Mouse (Mus musculus) MEL (cell line): ENCODE results near the gene Stoml3. TPM values are rescaled to one million over a fixed set of nuclear protein-coding genes. Genes with fewer than 3 reads are reported as not detected.

ENCODE experiments used
- DNase-seq: peaks from one replicate; pipeline ENCODE4 v3.0.0; 2011; ENCODE audit warnings: low read depth, low spot score
- H3K27ac ChIP-seq: 2 replicates; pipeline ENCODE4 v1.5.1; 2012; ENCODE audit warnings: low read depth, mild to moderate bottlenecking, control low read depth, low read length, moderate library complexity; ENCODE audit not compliant: control insufficient read depth
- H3K27me3 ChIP-seq, 2 experiments: fragments of 150-350 bp in 1 of 2; sonication (generic) in 1 of 2; 2 replicates each; pipeline ENCODE4 v1.6.1; 2012; ENCODE audit warnings: low read length in 2 of 2, mild to moderate bottlenecking in 2 of 2, improper control_type of control experiment in 1 of 2, moderate library complexity in 1 of 2; ENCODE audit not compliant: insufficient read depth in 2 of 2, control insufficient read depth in 1 of 2
- H3K36me3 ChIP-seq, 2 experiments: 2 replicates each; pipeline ENCODE4 v1.6.1; 2012 to 2014; ENCODE audit warnings: low read length in 2 of 2, improper control_type of control experiment in 1 of 2, inconsistent platforms in 1 of 2, mild to moderate bottlenecking in 1 of 2; ENCODE audit not compliant: insufficient read depth in 2 of 2, control insufficient read depth in 1 of 2
- H3K4me1 ChIP-seq, 2 experiments: fragments of 150-350 bp in 1 of 2; sonication (generic) in 1 of 2; 2 replicates each; pipeline ENCODE4 v1.6.1; 2012; ENCODE audit warnings: low read length in 2 of 2, improper control_type of control experiment in 1 of 2, mild to moderate bottlenecking in 1 of 2; ENCODE audit not compliant: insufficient read depth in 2 of 2, control insufficient read depth in 1 of 2
- H3K4me3 ChIP-seq, 2 experiments: fragments of 150-350 bp in 1 of 2; sonication (generic) in 1 of 2; 2 replicates each; pipeline ENCODE4 v1.5.1; 2012; ENCODE audit warnings: low read depth in 2 of 2, low read length in 2 of 2, mild to moderate bottlenecking in 2 of 2, moderate library complexity in 2 of 2, control low read depth in 1 of 2, improper control_type of control experiment in 1 of 2; ENCODE audit not compliant: control insufficient read depth in 1 of 2, insufficient read depth in 1 of 2
- H3K79me2 ChIP-seq: 2 replicates; pipeline ENCODE4 v1.6.1; 2012; ENCODE audit warnings: mild to moderate bottlenecking, low read length, moderate library complexity; ENCODE audit not compliant: control insufficient read depth, poor library complexity, insufficient read depth
- H3K9ac ChIP-seq: 2 replicates; pipeline ENCODE4 v1.6.1; 2012; ENCODE audit warnings: low read depth, mild to moderate bottlenecking, control low read depth, low read length, moderate library complexity; ENCODE audit not compliant: control insufficient read depth, poor library complexity, severe bottlenecking
- H3K9me3 ChIP-seq: fragments of 150-350 bp; sonication (generic); replicated peaks from 2 replicates; pipeline ENCODE4 v1.6.1; 2012; ENCODE audit warnings: mild to moderate bottlenecking, low read length, improper control_type of control experiment, moderate library complexity; ENCODE audit not compliant: insufficient read depth
- BHLHE40 ChIP-seq: IDR thresholded peaks from 2 replicates; pipeline ENCODE4 v1.6.1; 2012; ENCODE audit warnings: low read depth, mild to moderate bottlenecking, inconsistent platforms, low read length, improper control_type of control experiment, borderline replicate concordance
- CHD1 ChIP-seq: IDR thresholded peaks from 2 replicates; pipeline ENCODE4 v1.6.1; 2012; ENCODE audit warnings: low read depth, mild to moderate bottlenecking, inconsistent platforms, low read length, improper control_type of control experiment
- E2F4 ChIP-seq: IDR thresholded peaks from 2 replicates; pipeline ENCODE4 v1.6.1; 2011; ENCODE audit warnings: low read depth, low read length, improper control_type of control experiment, borderline replicate concordance
- ELF1 ChIP-seq: IDR thresholded peaks from 2 replicates; pipeline ENCODE4 v1.6.1; 2014; ENCODE audit warnings: low read depth, mild to moderate bottlenecking, inconsistent platforms, low read length, improper control_type of control experiment, moderate library complexity
- EP300 ChIP-seq, 2 experiments: IDR thresholded peaks; 2 replicates each; pipeline ENCODE4 v1.6.1; 2011; ENCODE audit warnings: improper control_type of control experiment in 2 of 2, low read length in 2 of 2, low read depth in 1 of 2, mild to moderate bottlenecking in 1 of 2
- ETS1 ChIP-seq: IDR thresholded peaks from 2 replicates; pipeline ENCODE4 v1.6.1; 2012; ENCODE audit warnings: low read depth, mild to moderate bottlenecking, inconsistent platforms, low read length, improper control_type of control experiment, moderate library complexity
- GABPA ChIP-seq: IDR thresholded peaks from 2 replicates; pipeline ENCODE4 v1.6.1; 2012; ENCODE audit warnings: low read depth, mild to moderate bottlenecking, inconsistent platforms, low read length, improper control_type of control experiment, moderate library complexity
- GATA1 ChIP-seq: IDR thresholded peaks from 2 replicates; pipeline ENCODE4 v1.6.1; 2011; ENCODE audit warnings: low read depth, low read length, improper control_type of control experiment
- HCFC1 ChIP-seq: IDR thresholded peaks from 2 replicates; pipeline ENCODE4 v1.6.1; 2012; ENCODE audit warnings: low read depth, mild to moderate bottlenecking, inconsistent platforms, low read length, improper control_type of control experiment, moderate library complexity
- JUND ChIP-seq: IDR thresholded peaks from 2 replicates; pipeline ENCODE4 v1.6.1; 2011; ENCODE audit warnings: low read depth, mild to moderate bottlenecking, improper control_type of control experiment, low read length
- KAT2A ChIP-seq: conservative IDR thresholded peaks from 2 replicates; pipeline ENCODE4 v1.6.1; 2012; ENCODE audit warnings: low read depth, low read length, improper control_type of control experiment, inconsistent platforms
- MAFK ChIP-seq: IDR thresholded peaks from 2 replicates; pipeline ENCODE4 v1.6.1; 2011; ENCODE audit warnings: low read depth, mild to moderate bottlenecking, low read length, improper control_type of control experiment, borderline replicate concordance
- MAX ChIP-seq: IDR thresholded peaks from 2 replicates; pipeline ENCODE4 v1.6.1; 2011; ENCODE audit warnings: low read length, improper control_type of control experiment
- MAZ ChIP-seq: IDR thresholded peaks from 2 replicates; pipeline ENCODE4 v1.6.1; 2012; ENCODE audit warnings: low read depth, mild to moderate bottlenecking, inconsistent platforms, low read length, improper control_type of control experiment
- MEF2A ChIP-seq: IDR thresholded peaks from 2 replicates; pipeline ENCODE4 v1.6.1; 2014; ENCODE audit warnings: low read depth, mild to moderate bottlenecking, inconsistent platforms, low read length, improper control_type of control experiment; ENCODE audit not compliant: poor library complexity, insufficient replicate concordance, severe bottlenecking; ENCODE audit errors: extremely low read depth
- MXI1 ChIP-seq: IDR thresholded peaks from 2 replicates; pipeline ENCODE4 v1.6.1; 2011; ENCODE audit warnings: mild to moderate bottlenecking, low read depth, low read length, improper control_type of control experiment
- MYB ChIP-seq: IDR thresholded peaks from 2 replicates; pipeline ENCODE4 v1.6.1; 2011; ENCODE audit warnings: mild to moderate bottlenecking, low read depth, low read length, improper control_type of control experiment
- MYC ChIP-seq: IDR thresholded peaks from 2 replicates; pipeline ENCODE4 v1.6.1; 2011; ENCODE audit warnings: low read depth, mild to moderate bottlenecking, low read length, improper control_type of control experiment, moderate library complexity
- NRF1 ChIP-seq: IDR thresholded peaks from 2 replicates; pipeline ENCODE4 v1.6.1; 2014; ENCODE audit warnings: low read depth, mild to moderate bottlenecking, inconsistent platforms, low read length, improper control_type of control experiment, moderate library complexity; ENCODE audit not compliant: poor library complexity, insufficient read depth, severe bottlenecking
- POLR2A ChIP-seq, 2 experiments: IDR thresholded peaks; 2 replicates each; pipeline ENCODE4 v1.6.1; 2011 to 2012; ENCODE audit warnings: low read length in 2 of 2, mild to moderate bottlenecking in 2 of 2, control low read depth in 1 of 2, improper control_type of control experiment in 1 of 2, low read depth in 1 of 2, moderate library complexity in 1 of 2; ENCODE audit not compliant: control insufficient read depth in 1 of 2, insufficient read depth in 1 of 2, poor library complexity in 1 of 2
- POLR2AphosphoS2 ChIP-seq: IDR thresholded peaks from 2 replicates; pipeline ENCODE4 v1.6.1; 2011; ENCODE audit warnings: low read length, improper control_type of control experiment
- SIN3A ChIP-seq: IDR thresholded peaks from 2 replicates; pipeline ENCODE4 v1.6.1; 2012; ENCODE audit warnings: low read length, improper control_type of control experiment, inconsistent platforms
- TBP ChIP-seq: IDR thresholded peaks from 2 replicates; pipeline ENCODE4 v1.8.0; 2011; ENCODE audit warnings: low read depth, low read length, improper control_type of control experiment
- TCF12 ChIP-seq: IDR thresholded peaks from 2 replicates; pipeline ENCODE4 v1.6.1; 2014; ENCODE audit warnings: low read depth, mild to moderate bottlenecking, inconsistent platforms, low read length, improper control_type of control experiment, moderate library complexity
- UBTF ChIP-seq: IDR thresholded peaks from 2 replicates; pipeline ENCODE4 v1.6.1; 2012; ENCODE audit warnings: low read depth, mild to moderate bottlenecking, inconsistent platforms, low read length, improper control_type of control experiment, moderate library complexity, borderline replicate concordance; ENCODE audit not compliant: insufficient read depth
- USF2 ChIP-seq, 2 experiments: IDR thresholded peaks; 2 replicates each; pipeline ENCODE4 v1.6.1; 2011 to 2012; ENCODE audit warnings: improper control_type of control experiment in 2 of 2, low read length in 2 of 2, borderline replicate concordance in 1 of 2, inconsistent platforms in 1 of 2, low read depth in 1 of 2, mild to moderate bottlenecking in 1 of 2; ENCODE audit not compliant: insufficient read depth in 1 of 2
- ZC3H11A ChIP-seq: IDR thresholded peaks from 2 replicates; pipeline ENCODE4 v1.6.1; 2012; ENCODE audit warnings: low read depth, mild to moderate bottlenecking, inconsistent platforms, low read length, improper control_type of control experiment
- ZKSCAN1 ChIP-seq: IDR thresholded peaks from 2 replicates; pipeline ENCODE4 v1.6.1; 2012; ENCODE audit warnings: low read depth, mild to moderate bottlenecking, inconsistent platforms, low read length, improper control_type of control experiment, moderate library complexity
- ZMIZ1 ChIP-seq: IDR thresholded peaks from 2 replicates; pipeline ENCODE4 v1.6.1; 2012; ENCODE audit warnings: low read depth, mild to moderate bottlenecking, inconsistent platforms, low read length, improper control_type of control experiment, moderate library complexity
- ZNF384 ChIP-seq: IDR thresholded peaks from 2 replicates; pipeline ENCODE4 v1.6.1; 2012; ENCODE audit warnings: low read depth, mild to moderate bottlenecking, inconsistent platforms, low read length, improper control_type of control experiment
- polyA plus RNA-seq, 2 experiments: library from polyadenylated mRNA; stranded (reverse) in 1 of 2; unstranded in 1 of 2; fragments of >175 nt in 1 of 2; fragments of >200 nt in 1 of 2; gene quantifications; 2 replicates each; pipeline versions ENCODE4 v1.2.1 to v1.2.4; 2012; ENCODE audit warnings: low replicate concordance in 2 of 2, low read depth in 1 of 2; ENCODE audit not compliant: insufficient read length in 2 of 2, insufficient read depth in 1 of 2, missing spikeins in 1 of 2
- total RNA-seq: library from RNA; depleted of rRNA; stranded (reverse); fragments of 300-350 nt; gene quantifications from 2 replicates; pipeline ENCODE4 v1.2.3, GENCODE M21; 2012

Stoml3 gene
- total and polyA plus RNA-seq, 3 experiments = not detected

GRCm38 (mm10) chr3:53450666-53451065, 37.8 kb upstream of the Stoml3 start:
- H3K79me2 ChIP-seq = no peaks in the 10 kb centered on the region
- H3K36me3 ChIP-seq = peaks cover 0 to 2% of the 10 kb centered on the region in 2 experiments; a peak in 1 of 4 replicates
- DNase-seq = no peak
- H3K9me3 ChIP-seq = no peaks in the 10 kb centered on the region
- no peak overlapping the region for H3K27ac ChIP-seq
- no peaks in the 10 kb centered on the region for H3K27me3 ChIP-seq
- no peaks in the 10 kb centered on the region for H3K4me1 ChIP-seq
- TF ChIP-seq KAT2A = no peak
- TF ChIP-seq MYB = no peak
- TF ChIP-seq NRF1 = no peak
- no peak for TF ChIP-seq E2F4
- no peak for TF ChIP-seq ZC3H11A
- no peak for TF ChIP-seq GATA1
- no peak for TF ChIP-seq MYC
- TF ChIP-seq POLR2A (IDR thresholded peaks at IDR 0.05; ENCODE audit: control insufficient read depth in 1 of 2, insufficient read depth in 1 of 2, low read depth in 1 of 2, low read length in 2 of 2, poor library complexity in 1 of 2) = no peak
- no peak for TF ChIP-seq TCF12
- TF ChIP-seq JUND = no peak
- no peak for TF ChIP-seq ZNF384
- no peak for TF ChIP-seq GABPA
- TF ChIP-seq BHLHE40 = no peak
- no peak for TF ChIP-seq POLR2AphosphoS2
- TF ChIP-seq MAFK = no peak
- no peak for TF ChIP-seq EP300 (IDR thresholded peaks at IDR 0.05; ENCODE audit: low read depth in 1 of 2, low read length in 2 of 2)
- no peak for TF ChIP-seq ZKSCAN1
- H3K4me3 ChIP-seq = no peak overlapping the region
- H3K9ac ChIP-seq = no peak overlapping the region

GRCm38 (mm10) chr3:53452351-53452750, 36.1 kb upstream of the Stoml3 start:
- no peaks in the 10 kb centered on the region for H3K79me2 ChIP-seq
- H3K27me3 ChIP-seq = no peaks in the 10 kb centered on the region
- H3K27ac ChIP-seq = no peak overlapping the region
- H3K36me3 ChIP-seq = peaks cover 0 to 2% of the 10 kb centered on the region in 2 experiments; a peak in 1 of 4 replicates
- H3K4me3 ChIP-seq = no peak overlapping the region
- H3K4me1 ChIP-seq = no peaks in the 10 kb centered on the region
- TF ChIP-seq UBTF = no peak
- no peak for TF ChIP-seq ZNF384
- TF ChIP-seq MXI1 = no peak
- no peak for TF ChIP-seq ZMIZ1
- no peak for TF ChIP-seq USF2 (IDR thresholded peaks at IDR 0.05; ENCODE audit: borderline replicate concordance in 1 of 2, insufficient read depth in 1 of 2, low read depth in 1 of 2, low read length in 2 of 2)
- no peak for TF ChIP-seq HCFC1
- no peak for TF ChIP-seq ELF1
- TF ChIP-seq JUND = no peak
- TF ChIP-seq MAX = no peak
- TF ChIP-seq GABPA = no peak
- no peak for TF ChIP-seq MYB
- TF ChIP-seq TBP = no peak
- TF ChIP-seq GATA1 = no peak
- TF ChIP-seq MEF2A = no peak
- no peak for TF ChIP-seq KAT2A
- no peak for TF ChIP-seq SIN3A
- TF ChIP-seq CHD1 = no peak
- TF ChIP-seq ETS1 = no peak
- TF ChIP-seq MAZ = no peak
- no peak overlapping the region for H3K9ac ChIP-seq
- DNase-seq = no peak
- H3K9me3 ChIP-seq = no peaks in the 10 kb centered on the region
